Mouse (Mus musculus) embryonic facial prominence, embryonic 13.5 days (tissue): ENCODE measurements at regions not wholly inside any gene's neighbourhood (a gene's known extent, or its start where the extent isn't known, plus 50 kb on each side); places are given as distances from the start of the nearest gene placed in this dataset.

ENCODE experiments used
- ATAC-seq: fragments of 200-750 bp; cut with Nextera tagmentation; 2 replicates; pipeline ENCODE4 v1.8.0; 2017; ENCODE audit warnings: low read depth; ENCODE audit not compliant: insufficient number of reproducible peaks, insufficient read depth, low FRiP score, low TSS enrichment
- H3K27ac ChIP-seq: fragments of 300-500 bp; sonication (generic); 2 replicates; pipeline ENCODE4 v1.5.1; 2015; ENCODE audit warnings: moderate library complexity, mild to moderate bottlenecking, inconsistent platforms
- H3K27me3 ChIP-seq: fragments of 300-500 bp; sonication (generic); 2 replicates; pipeline ENCODE4 v1.6.1; 2015; ENCODE audit warnings: mild to moderate bottlenecking, inconsistent platforms
- H3K36me3 ChIP-seq: fragments of 300-500 bp; sonication (generic); 2 replicates; pipeline ENCODE4 v1.6.1; 2015; ENCODE audit warnings: mild to moderate bottlenecking, inconsistent platforms
- H3K4me1 ChIP-seq: fragments of 300-500 bp; sonication (generic); 2 replicates; pipeline ENCODE4 v1.6.1; 2015; ENCODE audit warnings: inconsistent platforms
- H3K4me2 ChIP-seq: fragments of 300-500 bp; sonication (generic); 2 replicates; pipeline ENCODE4 v1.6.1; 2015; ENCODE audit warnings: moderate library complexity, mild to moderate bottlenecking, inconsistent platforms
- H3K4me3 ChIP-seq: fragments of 300-500 bp; sonication (generic); 2 replicates; pipeline ENCODE4 v1.5.1; 2015; ENCODE audit warnings: mild to moderate bottlenecking, inconsistent platforms
- H3K9ac ChIP-seq: fragments of 300-500 bp; sonication (generic); 2 replicates; pipeline ENCODE4 v1.6.1; 2015; ENCODE audit warnings: mild to moderate bottlenecking, inconsistent platforms
- H3K9me3 ChIP-seq: fragments of 300-500 bp; sonication (generic); 2 replicates; pipeline ENCODE4 v1.6.1; 2016; ENCODE audit warnings: inconsistent platforms
- WGBS: fragments of 180-500 bp; shearing (Covaris S2); methylation state at CpG from one replicate; pipeline ENCODE4 v1.1.7; 2015; ENCODE audit warnings: mixed read lengths; 5-methylcytosine and 5-hydroxymethylcytosine counted together

DNA sequence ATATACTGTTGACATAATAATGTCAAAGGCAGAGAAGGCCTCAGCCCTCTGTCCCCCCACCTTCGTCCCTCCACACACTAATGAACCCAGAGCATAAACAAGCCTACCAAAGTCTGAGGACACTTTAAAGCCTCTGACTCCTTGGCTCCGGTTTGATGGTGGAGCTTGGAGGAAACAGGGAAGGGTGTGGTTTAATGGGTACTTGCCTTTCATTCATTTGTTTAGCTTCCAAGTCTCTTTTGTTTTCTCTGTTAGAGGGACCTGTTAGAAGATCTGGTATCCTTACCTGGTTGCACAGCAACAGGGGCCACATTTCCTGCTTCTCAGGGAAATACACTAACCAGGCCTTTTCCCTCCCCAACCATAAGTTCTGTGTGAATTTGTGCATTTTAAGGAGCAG is 168.9 kb upstream of the Etaa1 start:
- Histone ChIP-seq H3K4me2 (no peak overlapping the region), H3K36me3 (no peaks in the 10 kb centered on the region), H3K27me3 (no peaks in the 10 kb centered on the region), H3K4me1 (no peaks in the 10 kb centered on the region), H3K9ac (no peak overlapping the region), H3K27ac (no peak overlapping the region), H3K4me3 (no peak overlapping the region), H3K9me3 (no peaks in the 10 kb centered on the region)
- no peak for ATAC-seq
- WGBS: 58% methylated on average over 2 of the region's 2 CpGs

DNA sequence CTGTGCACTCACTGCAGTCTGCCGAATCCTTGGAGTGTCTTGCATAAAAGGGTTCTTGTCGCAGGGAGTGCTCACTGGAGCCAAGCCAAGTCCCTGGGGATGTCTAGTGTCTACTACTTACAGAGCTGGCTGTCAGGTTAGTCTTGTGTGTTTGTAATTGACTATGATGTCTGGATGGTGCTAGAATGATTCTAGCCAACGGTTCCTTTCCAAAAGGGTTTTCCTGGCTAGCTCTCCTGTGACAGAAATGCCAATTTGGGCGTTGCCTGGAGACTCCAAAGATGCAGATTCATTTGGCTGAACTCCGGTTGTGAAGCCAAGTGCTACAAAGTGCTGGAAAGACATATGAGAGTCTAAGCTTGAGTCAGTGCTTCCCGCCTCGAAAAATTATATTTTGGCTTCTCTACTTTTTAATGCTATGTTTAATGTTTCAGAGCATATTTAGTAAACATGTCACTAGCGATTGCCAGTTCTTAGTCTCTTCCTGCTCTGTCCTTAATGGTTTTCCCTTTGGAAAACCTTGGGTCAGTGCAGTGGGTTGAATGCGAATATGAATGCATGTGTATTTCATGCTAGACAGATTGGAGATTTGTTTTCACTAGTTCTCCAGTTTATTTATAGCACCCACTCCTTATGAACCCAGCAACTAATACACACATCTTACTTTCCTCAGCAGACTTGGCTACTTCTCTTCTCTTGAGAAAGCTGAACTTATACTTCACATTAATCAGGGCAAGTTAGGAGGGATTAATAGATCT is 162.2 kb upstream of the Etaa1 start:
- no peak overlapping the region for H3K4me2 ChIP-seq
- no peaks in the 10 kb centered on the region for H3K9me3 ChIP-seq
- no peak overlapping the region for H3K27ac ChIP-seq
- H3K27me3 ChIP-seq: no peaks in the 10 kb centered on the region
- 77% methylated on average over 9 of the region's 9 CpGs for WGBS
- H3K9ac ChIP-seq: no peak overlapping the region
- ATAC-seq: no peak
- H3K4me1 ChIP-seq: no peaks in the 10 kb centered on the region
- H3K4me3 ChIP-seq: no peak overlapping the region
- no peaks in the 10 kb centered on the region for H3K36me3 ChIP-seq

DNA sequence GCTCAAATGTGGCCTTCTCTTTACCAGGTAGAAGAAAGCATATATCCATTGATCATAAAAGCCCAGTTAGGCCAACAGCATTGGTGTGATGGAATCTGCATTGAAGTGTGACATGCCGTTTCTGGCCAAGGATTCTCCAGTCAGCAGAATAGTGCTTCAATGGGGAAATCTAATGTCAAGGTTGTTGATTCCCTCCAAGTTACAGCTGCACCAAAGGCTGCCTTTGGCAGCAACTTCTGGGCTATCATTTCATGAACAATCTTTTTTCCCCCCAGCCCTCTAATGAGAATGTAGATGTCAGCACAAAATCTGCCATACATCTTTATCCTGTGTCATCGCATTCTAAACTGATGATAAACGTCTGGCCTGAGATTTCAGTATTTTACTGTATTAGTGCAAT is 149.2 kb upstream of the Etaa1 start:
- Histone ChIP-seq H3K4me3 (no peak overlapping the region), H3K4me2 (no peak overlapping the region), H3K27me3 (no peaks in the 10 kb centered on the region), H3K4me1 (no peaks in the 10 kb centered on the region), H3K9ac (no peak overlapping the region), H3K36me3 (no peaks in the 10 kb centered on the region), H3K27ac (no peak overlapping the region), H3K9me3 (no peaks in the 10 kb centered on the region)
- no peak for ATAC-seq
- WGBS: 81% methylated on average over 3 of the region's 3 CpGs

DNA sequence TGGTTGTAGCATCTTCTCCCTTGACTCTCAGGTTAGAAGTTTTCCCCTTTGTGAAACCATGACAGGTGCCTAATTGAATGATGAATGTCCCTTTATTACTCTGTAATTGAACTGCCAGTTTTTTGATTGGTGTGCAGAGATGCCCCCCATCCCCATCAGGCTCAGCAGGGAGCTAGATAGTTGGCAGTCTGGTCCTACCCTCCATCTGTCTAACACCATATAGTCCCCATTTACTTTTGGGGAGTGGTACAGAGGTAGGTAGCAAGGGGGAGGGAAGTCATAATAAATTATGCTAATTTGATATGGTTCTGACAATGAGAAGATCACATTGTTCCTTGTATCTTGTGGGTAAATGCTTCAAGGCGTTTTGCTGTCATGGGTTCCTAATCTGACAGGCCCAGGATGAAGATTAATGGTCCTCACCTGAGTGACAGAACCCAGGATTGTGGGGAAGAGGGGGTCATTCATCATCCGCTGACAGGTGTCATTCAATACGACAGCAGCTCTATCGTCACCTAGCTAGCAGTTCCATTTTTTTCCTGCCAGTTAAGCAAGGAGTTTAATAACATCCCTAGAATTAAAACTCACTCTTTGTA is 122.3 kb upstream of the Etaa1 start:
- Histone ChIP-seq H3K4me3 (no peak overlapping the region), H3K9me3 (no peaks in the 10 kb centered on the region), H3K27me3 (no peaks in the 10 kb centered on the region), H3K27ac (no peak overlapping the region), H3K4me2 (no peak overlapping the region), H3K4me1 (no peaks in the 10 kb centered on the region), H3K9ac (no peak overlapping the region), H3K36me3 (no peaks in the 10 kb centered on the region)
- ATAC-seq: no peak
- WGBS: 82% methylated on average over 4 of the region's 4 CpGs

DNA sequence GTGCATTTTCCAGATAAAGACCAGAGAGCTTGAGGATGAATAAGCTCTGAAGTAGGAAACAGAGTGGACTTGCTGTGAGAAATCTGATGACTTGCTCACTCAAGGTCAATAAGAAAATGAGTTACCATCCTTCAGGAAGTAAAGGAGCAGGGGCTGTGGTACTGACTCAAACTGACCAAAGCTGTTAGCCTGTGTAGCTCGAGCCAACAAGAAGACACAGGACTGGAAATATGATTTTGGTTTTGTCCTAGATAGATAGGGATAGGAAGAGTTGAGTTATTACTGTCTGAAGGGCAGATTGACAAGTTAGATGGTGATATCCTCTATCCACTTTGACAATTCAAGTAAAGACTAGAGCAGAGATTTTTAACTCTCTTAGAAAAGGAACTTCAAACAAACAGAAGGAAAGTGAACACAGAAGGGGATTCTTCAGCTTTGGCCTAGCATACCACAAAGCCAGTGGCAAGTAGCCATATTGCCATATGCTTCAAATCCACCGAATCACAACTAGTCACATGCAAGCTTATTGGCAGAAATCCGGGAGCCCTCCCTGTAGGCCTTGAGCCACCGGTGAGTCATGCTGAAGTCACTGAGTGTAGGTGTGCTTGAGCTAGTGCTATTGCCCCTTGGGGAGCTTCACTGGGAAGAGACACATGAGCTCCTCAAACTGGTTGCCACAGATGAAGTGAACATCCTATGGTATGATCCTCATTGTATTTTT is 117.1 kb upstream of the Etaa1 start:
- no peak overlapping the region for H3K9ac ChIP-seq
- no peaks in the 10 kb centered on the region for H3K9me3 ChIP-seq
- no peak for ATAC-seq
- no peaks in the 10 kb centered on the region for H3K36me3 ChIP-seq
- no peak overlapping the region for H3K4me3 ChIP-seq
- H3K4me1 ChIP-seq: no peaks in the 10 kb centered on the region
- no peaks in the 10 kb centered on the region for H3K27me3 ChIP-seq
- WGBS: 72% methylated on average over 4 of the region's 4 CpGs
- H3K27ac ChIP-seq: no peak overlapping the region
- H3K4me2 ChIP-seq: no peak overlapping the region

DNA sequence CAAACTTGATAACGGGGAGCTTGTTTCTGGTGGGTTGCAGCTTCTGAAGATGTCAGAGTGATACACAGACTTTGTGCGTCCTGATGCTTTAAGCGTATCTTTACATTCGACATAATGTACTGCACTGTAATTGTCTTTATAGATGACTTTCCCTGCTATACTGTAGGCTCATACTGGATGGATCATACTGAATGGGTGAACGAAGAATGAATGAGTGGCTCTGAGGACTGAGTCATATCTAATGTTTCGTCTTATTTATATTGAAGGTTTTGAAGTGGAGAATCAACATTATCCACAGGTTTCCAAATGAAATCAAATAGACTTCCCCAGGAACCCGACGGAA is 116.3 kb upstream of the Etaa1 start:
- H3K27me3 ChIP-seq: no peaks in the 10 kb centered on the region
- no peak overlapping the region for H3K4me3 ChIP-seq
- H3K9ac ChIP-seq: no peak overlapping the region
- H3K36me3 ChIP-seq: no peaks in the 10 kb centered on the region
- no peak overlapping the region for H3K27ac ChIP-seq
- H3K4me1 ChIP-seq: no peaks in the 10 kb centered on the region
- ATAC-seq: no peak
- no peaks in the 10 kb centered on the region for H3K9me3 ChIP-seq
- H3K4me2 ChIP-seq: no peak overlapping the region
- WGBS: 82% methylated on average over 8 of the region's 8 CpGs

DNA sequence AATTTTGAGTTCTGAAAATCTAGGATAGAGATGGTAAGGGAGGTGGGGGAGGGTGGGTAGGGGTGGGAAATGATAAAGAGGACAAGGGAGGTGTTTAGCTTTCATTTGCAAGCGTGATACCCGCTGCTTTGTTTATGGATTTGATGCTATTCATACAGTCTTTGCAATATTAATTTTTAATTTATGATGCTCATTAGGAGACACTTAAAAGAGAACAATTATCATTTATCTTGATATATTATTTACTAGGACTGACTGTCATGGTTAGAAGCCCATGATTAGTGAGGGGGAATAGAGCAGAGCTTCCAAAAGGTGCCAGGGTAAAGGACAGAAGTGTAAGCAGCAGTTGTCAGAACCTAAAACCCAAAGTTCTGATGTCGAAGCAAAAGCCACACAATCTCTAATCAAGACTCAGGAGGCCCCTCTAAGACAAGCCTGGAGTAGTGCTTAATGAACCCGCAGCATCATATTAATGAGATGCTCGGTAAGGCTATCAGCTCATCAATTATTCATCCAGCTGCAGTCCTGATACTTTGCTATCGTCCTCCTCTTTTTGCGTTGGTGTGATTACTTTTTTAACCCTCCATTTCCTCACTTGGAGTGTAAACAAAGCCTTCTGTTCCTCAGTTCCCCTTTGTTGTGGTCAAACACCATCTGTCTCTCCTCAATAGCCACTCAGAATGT is 115.8 kb upstream of the Etaa1 start:
- no peak overlapping the region for H3K4me3 ChIP-seq
- no peak overlapping the region for H3K4me2 ChIP-seq
- H3K9ac ChIP-seq: no peak overlapping the region
- no peaks in the 10 kb centered on the region for H3K27me3 ChIP-seq
- no peaks in the 10 kb centered on the region for H3K36me3 ChIP-seq
- H3K4me1 ChIP-seq: no peaks in the 10 kb centered on the region
- H3K9me3 ChIP-seq: no peaks in the 10 kb centered on the region
- 69% methylated on average over 7 of the region's 7 CpGs for WGBS
- H3K27ac ChIP-seq: no peak overlapping the region
- ATAC-seq: no peak

DNA sequence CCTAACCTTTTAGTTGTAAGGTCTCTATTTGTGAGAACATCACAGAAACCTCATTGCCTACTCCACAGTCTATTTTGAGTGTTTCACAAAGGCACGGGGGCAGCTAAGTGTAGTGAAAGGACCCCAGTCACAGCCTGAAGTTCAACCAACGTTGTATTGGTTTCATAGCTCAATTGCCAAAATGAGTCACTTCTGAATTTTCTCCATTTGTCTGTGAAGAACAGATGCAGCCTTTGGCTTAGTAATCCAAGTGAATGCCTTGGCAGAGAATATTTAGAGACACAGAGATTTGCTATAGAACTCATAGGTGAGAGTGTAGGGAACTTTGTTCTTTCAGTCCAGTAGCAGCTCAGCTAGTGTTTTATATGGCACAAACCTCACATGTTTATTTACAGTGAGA is 114.4 kb upstream of the Etaa1 start:
- Histone ChIP-seq H3K36me3 (no peaks in the 10 kb centered on the region), H3K9ac (no peak overlapping the region), H3K4me1 (no peaks in the 10 kb centered on the region), H3K4me2 (no peak overlapping the region), H3K27ac (no peak overlapping the region), H3K4me3 (no peak overlapping the region), H3K9me3 (no peaks in the 10 kb centered on the region), H3K27me3 (no peaks in the 10 kb centered on the region)
- no peak for ATAC-seq
- WGBS: 63% methylated on average over 2 of the region's 2 CpGs

DNA sequence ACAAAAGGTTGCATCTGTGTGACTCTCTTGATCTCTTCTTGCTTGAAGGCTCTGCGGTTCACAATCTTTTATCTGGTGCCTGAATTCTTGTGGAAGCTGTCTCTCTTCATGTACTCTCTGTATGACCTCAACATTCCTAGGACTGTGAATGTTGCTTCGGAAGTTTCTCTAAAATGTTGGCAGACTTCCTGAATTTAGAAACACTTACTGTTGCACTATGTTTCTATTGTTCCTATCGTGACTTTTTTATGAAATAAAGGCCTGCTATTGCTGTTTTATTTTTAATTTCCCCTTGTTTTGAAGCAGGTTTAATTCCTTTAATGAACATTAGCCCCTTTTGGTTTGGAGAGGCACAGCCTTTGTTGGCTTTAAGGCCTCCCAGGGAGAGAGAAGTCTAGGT is 114.0 kb upstream of the Etaa1 start:
- no peaks in the 10 kb centered on the region for H3K27me3 ChIP-seq
- H3K27ac ChIP-seq: no peak overlapping the region
- WGBS: 67% methylated on average over 3 of the region's 3 CpGs
- no peaks in the 10 kb centered on the region for H3K36me3 ChIP-seq
- H3K4me2 ChIP-seq: no peak overlapping the region
- H3K4me3 ChIP-seq: no peak overlapping the region
- no peaks in the 10 kb centered on the region for H3K9me3 ChIP-seq
- ATAC-seq: no peak
- no peak overlapping the region for H3K9ac ChIP-seq
- H3K4me1 ChIP-seq: no peaks in the 10 kb centered on the region

DNA sequence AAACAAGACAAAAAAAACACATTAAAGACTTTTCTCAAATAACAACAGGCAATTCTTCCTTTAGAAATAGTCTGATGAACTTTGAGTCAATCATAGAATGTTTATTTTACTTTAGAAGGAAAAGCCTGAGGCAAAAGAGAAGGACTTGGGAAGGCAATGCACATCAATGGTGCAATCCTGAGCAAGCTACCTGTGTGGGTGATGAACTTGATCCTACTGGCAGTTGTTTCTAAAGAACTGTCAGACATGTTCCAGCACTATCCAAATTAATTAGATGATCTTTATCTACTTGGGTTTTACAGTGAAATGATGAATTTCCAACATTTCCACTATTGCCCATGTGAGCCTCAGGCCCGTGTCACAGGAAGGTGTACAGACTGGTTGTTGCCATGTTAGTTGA is 87.9 kb upstream of the Etaa1 start:
- H3K4me3 ChIP-seq: no peak overlapping the region
- no peak for ATAC-seq
- WGBS: 91% methylated on average over 1 of the region's 1 CpGs

DNA sequence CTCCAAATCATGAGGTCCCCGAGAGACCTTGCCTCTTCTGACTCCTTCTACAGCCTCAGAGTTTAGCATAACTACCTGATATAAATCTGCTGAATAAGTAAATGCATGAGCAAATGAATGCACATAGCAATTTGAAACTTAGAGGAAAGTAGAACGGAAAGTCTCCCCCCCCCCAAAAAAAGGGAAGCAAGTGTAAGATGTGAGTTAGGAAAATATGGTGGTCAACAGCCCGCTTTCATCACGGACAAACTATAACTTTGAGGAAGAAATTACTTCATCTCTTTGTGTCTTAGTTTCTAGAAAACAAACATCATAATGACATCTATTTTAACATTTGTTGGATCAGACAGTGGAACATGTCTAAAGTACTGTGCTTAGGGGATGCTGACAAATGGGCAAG is 77.4 kb upstream of the Etaa1 start:
- H3K4me2 ChIP-seq: no peak overlapping the region
- H3K27ac ChIP-seq: no peak overlapping the region
- no peaks in the 10 kb centered on the region for H3K36me3 ChIP-seq
- H3K9me3 ChIP-seq: no peaks in the 10 kb centered on the region
- no peak overlapping the region for H3K4me3 ChIP-seq
- ATAC-seq: no peak
- no peak overlapping the region for H3K9ac ChIP-seq
- 0 out of 2 replicates have a peak, but pooled peaks cover 4% of the 10 kb centered on the region for H3K27me3 ChIP-seq
- no peaks in the 10 kb centered on the region for H3K4me1 ChIP-seq
- WGBS: 81% methylated on average over 4 of the region's 4 CpGs

More for the DNA sequence above, 87.9 kb upstream of the Etaa1 start:
- Histone ChIP-seq H3K36me3 (no peaks in the 10 kb centered on the region), H3K4me2 (no peak overlapping the region), H3K9me3 (no peaks in the 10 kb centered on the region), H3K27ac (no peak overlapping the region), H3K27me3 (no peaks in the 10 kb centered on the region), H3K9ac (no peak overlapping the region), H3K4me1 (no peaks in the 10 kb centered on the region)

DNA sequence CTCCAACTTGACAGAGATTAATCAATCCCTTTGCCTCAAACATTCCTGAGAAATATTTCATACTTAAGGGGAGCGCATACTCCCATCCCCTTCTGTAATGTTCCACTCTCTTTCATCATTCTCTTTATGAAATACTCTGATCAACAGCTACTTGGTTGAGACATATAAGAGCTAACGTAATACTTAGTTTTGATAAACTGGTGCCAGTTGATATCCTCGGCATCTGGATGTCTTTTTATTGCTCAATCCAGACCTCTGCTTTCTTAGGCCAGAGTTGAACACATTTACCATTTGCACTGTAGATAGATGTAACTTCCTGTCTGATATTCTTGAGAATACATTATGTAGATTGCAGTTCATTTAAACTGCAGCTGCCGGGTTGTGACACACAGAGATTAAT is 68.4 kb upstream of the Etaa1 start:
- H3K4me3 ChIP-seq: no peak overlapping the region
- H3K9ac ChIP-seq: no peak overlapping the region
- no peaks in the 10 kb centered on the region for H3K36me3 ChIP-seq
- H3K27me3 ChIP-seq: no peaks in the 10 kb centered on the region
- no peaks in the 10 kb centered on the region for H3K4me1 ChIP-seq
- no peak for ATAC-seq
- H3K4me2 ChIP-seq: no peak overlapping the region
- no peak overlapping the region for H3K27ac ChIP-seq
- no peaks in the 10 kb centered on the region for H3K9me3 ChIP-seq
- 83% methylated on average over 4 of the region's 4 CpGs for WGBS
